Mouse (Mus musculus): ENCODE measurements around the gene Fam25c.

GRCm38 (mm10) chr14:34311691-34312090 lies 43.5 kb downstream of the Fam25c start:
- TF ChIP-seq POLR2A (IDR thresholded peaks at IDR 0.05; ENCODE audit: borderline replicate concordance, extremely low read depth, low read depth, low read length) (no peak), CTCF (IDR thresholded peaks at IDR 0.05; ENCODE audit: insufficient read depth, low read length) (no peak)

Measured in lung, adult 2 months (tissue).